Comparison of ENCODE assay signal across 11 mouse cellular contexts in the genomic region with DNA sequence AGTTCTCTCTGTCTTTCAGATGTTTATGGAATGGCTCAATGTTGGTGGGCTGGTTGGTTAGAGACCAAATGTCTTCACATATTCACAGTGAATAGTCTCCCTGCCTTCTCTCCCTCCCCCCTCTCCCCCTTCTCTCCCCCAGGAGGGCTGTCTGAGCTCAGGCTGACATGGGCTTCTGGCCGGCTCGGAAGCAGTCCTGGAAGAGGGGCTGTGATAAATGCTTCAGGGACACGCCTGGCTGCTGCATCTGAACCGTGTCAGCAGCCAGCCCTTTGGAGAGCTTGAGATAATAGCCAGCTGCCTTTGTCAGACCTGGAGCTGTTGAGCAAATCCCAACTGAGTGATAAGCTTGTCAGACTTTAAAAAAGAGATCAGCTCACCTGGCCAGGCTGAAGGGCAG. TPM values are rescaled to one million over a fixed set of nuclear protein-coding genes. Genes with fewer than 3 reads are reported as not detected.
DNase-seq lines count a peak whose midpoint lies in the region; ATAC-seq and TF ChIP-seq lines count a peak whose summit lies in the region.
"Had no signal": no experiment of that assay in that cellular context is flagged by ENCODE, and none has a peak within 500 bp of the region (broad histone marks: within the 10 kb centered on the region; RNA-seq: fewer than 3 reads in every experiment).

No protein-coding gene starts in this region.

- no peak overlapping the region for H3K4me3 ChIP-seq in heart, embryonic 11.5 days (ENCODE audit: low read depth, low read length)
- H3K4me3 ChIP-seq in heart, adult 2 months: no peak overlapping the region
- H3K4me3 ChIP-seq in stomach, embryonic 14.5 days (ENCODE audit: low read depth, low read length): no peak overlapping the region
- no peak overlapping the region for H3K4me3 ChIP-seq in stomach, postnatal 0 days (ENCODE audit: low read depth, low read length)
- H3K4me3 ChIP-seq in midbrain, embryonic 10.5 days: no peak overlapping the region
- H3K4me3 ChIP-seq in cerebellum, adult 2 months (replicated peaks; ENCODE audit: insufficient read depth, low read depth, low read length): no peak overlapping the region
- H3K4me3 ChIP-seq: embryonic facial prominence, embryonic 12.5 days; limb, embryonic 13.5 days had no signal

- no peaks in the 10 kb centered on the region for H3K27me3 ChIP-seq in heart, embryonic 11.5 days (ENCODE audit: control insufficient read depth, insufficient read depth, low read length)
- H3K27me3 ChIP-seq in heart, adult 2 months (ENCODE audit: control insufficient read depth, insufficient read depth, low read length): peaks cover 4% of the 10 kb centered on the region; the same call in 1 of the 2 replicates
- no peaks in the 10 kb centered on the region for H3K27me3 ChIP-seq in stomach, embryonic 14.5 days (ENCODE audit: control insufficient read depth, insufficient read depth, low read length)
- H3K27me3 ChIP-seq in stomach, postnatal 0 days (ENCODE audit: control insufficient read depth, insufficient read depth, low read length): no peaks in the 10 kb centered on the region
- H3K27me3 ChIP-seq in midbrain, embryonic 10.5 days (ENCODE audit: low read depth, poor library complexity, severe bottlenecking): peaks cover 21% of the 10 kb centered on the region; the same call in 1 of the 2 replicates
- H3K27me3 ChIP-seq in cerebellum, adult 2 months (ENCODE audit: control insufficient read depth, insufficient read depth, low read length): no peaks in the 10 kb centered on the region

- TF ChIP-seq CTCF in heart, adult 2 months (IDR thresholded peaks at IDR 0.05): no peak
- no peak for TF ChIP-seq CTCF in stomach, postnatal 0 days (IDR thresholded peaks at IDR 0.05; ENCODE audit: low read depth)
- TF ChIP-seq CTCF in cerebellum, adult 2 months (IDR thresholded peaks at IDR 0.05; ENCODE audit: borderline replicate concordance, insufficient read depth, low read depth, low read length): no peak

- H3K36me3 ChIP-seq in heart, embryonic 11.5 days (ENCODE audit: control insufficient read depth, insufficient read depth, low read length): no peaks in the 10 kb centered on the region
- H3K36me3 ChIP-seq in heart, adult 2 months (ENCODE audit: control insufficient read depth, insufficient read depth, low read length): no peaks in the 10 kb centered on the region
- no peaks in the 10 kb centered on the region for H3K36me3 ChIP-seq in stomach, embryonic 14.5 days (ENCODE audit: control insufficient read depth, insufficient read depth, low read length)
- no peaks in the 10 kb centered on the region for H3K36me3 ChIP-seq in stomach, postnatal 0 days (ENCODE audit: control insufficient read depth, insufficient read depth, low read length)
- no peaks in the 10 kb centered on the region for H3K36me3 ChIP-seq in midbrain, embryonic 10.5 days
- H3K36me3 ChIP-seq: embryonic facial prominence, embryonic 12.5 days; limb, embryonic 13.5 days had no signal

- WGBS in heart, embryonic 11.5 days (ENCODE audit: insufficient replicate concordance): 1% methylated on average over 4 of the region's 4 CpGs
- 3% methylated on average over 4 of the region's 4 CpGs for WGBS in heart, adult 2 months
- WGBS in stomach, embryonic 14.5 days: 1% methylated on average over 4 of the region's 4 CpGs
- 4% methylated on average over 4 of the region's 4 CpGs for WGBS in stomach, postnatal 0 days
- WGBS in midbrain, embryonic 10.5 days: 3% methylated on average over 4 of the region's 4 CpGs
- 17% methylated on average over 4 of the region's 4 CpGs for WGBS in cerebellum, adult 2 months

- no peak overlapping the region for H3K9ac ChIP-seq in heart, embryonic 11.5 days (ENCODE audit: low read depth, low read length)
- no peak overlapping the region for H3K9ac ChIP-seq in heart, adult 2 months (ENCODE audit: low read depth, low read length)
- no peak overlapping the region for H3K9ac ChIP-seq in stomach, embryonic 14.5 days (replicated peaks; ENCODE audit: low read depth, low read length)
- H3K9ac ChIP-seq in stomach, postnatal 0 days (ENCODE audit: low read length): no peak overlapping the region
- H3K9ac ChIP-seq: embryonic facial prominence, embryonic 12.5 days; limb, embryonic 13.5 days had no signal

- no peak overlapping the region for H3K4me2 ChIP-seq in heart, embryonic 11.5 days
- H3K4me2 ChIP-seq in stomach, embryonic 14.5 days (replicated peaks; ENCODE audit: low read depth, low read length): no peak overlapping the region
- H3K4me2 ChIP-seq in stomach, postnatal 0 days (replicated peaks; ENCODE audit: low read depth): no peak overlapping the region
- H3K4me2 ChIP-seq: embryonic facial prominence, embryonic 12.5 days; limb, embryonic 13.5 days had no signal

- no peaks in the 10 kb centered on the region for H3K9me3 ChIP-seq in heart, embryonic 11.5 days (replicated peaks; ENCODE audit: control insufficient read depth, low read length)
- no peaks in the 10 kb centered on the region for H3K9me3 ChIP-seq in stomach, embryonic 14.5 days (ENCODE audit: control insufficient read depth, low read depth, low read length)
- H3K9me3 ChIP-seq in stomach, postnatal 0 days (ENCODE audit: control insufficient read depth, low read length): no peaks in the 10 kb centered on the region
- no peaks in the 10 kb centered on the region for H3K9me3 ChIP-seq in midbrain, embryonic 10.5 days (replicated peaks)
- H3K9me3 ChIP-seq: embryonic facial prominence, embryonic 12.5 days; limb, embryonic 13.5 days had no signal

- H3K27ac ChIP-seq in heart, embryonic 11.5 days (ENCODE audit: low read depth, low read length): peak overlapping the region; percentile 29; the same call in 1 of the 2 replicates
- no peak overlapping the region for H3K27ac ChIP-seq in heart, adult 2 months
- H3K27ac ChIP-seq in stomach, embryonic 14.5 days (ENCODE audit: low read length): no peak overlapping the region
- H3K27ac ChIP-seq in stomach, postnatal 0 days (replicated peaks): no peak overlapping the region
- H3K27ac ChIP-seq in midbrain, embryonic 10.5 days (replicated peaks): peak overlapping the region; percentile 77
- no peak overlapping the region for H3K27ac ChIP-seq in cerebellum, adult 2 months (ENCODE audit: insufficient read depth, low read length)
- H3K27ac ChIP-seq: embryonic facial prominence, embryonic 12.5 days; limb, embryonic 13.5 days had no signal

- no peak for TF ChIP-seq EP300 in heart, adult 2 months (IDR thresholded peaks at IDR 0.05; ENCODE audit: insufficient read depth, low read depth, low read length)
- no peak for TF ChIP-seq EP300 in stomach, postnatal 0 days (optimal IDR thresholded peaks at IDR 0.05)

- no peaks in the 10 kb centered on the region for H3K79me2 ChIP-seq in heart, adult 2 months (replicated peaks; ENCODE audit: control insufficient read depth, insufficient read depth, low read length)

- no peak for DNase-seq in heart, adult 2 months
- no peak for DNase-seq in stomach, postnatal 0 days (ENCODE audit: low spot score)
- DNase-seq in midbrain, embryonic 10.5 days (ENCODE audit: low spot score): no peak
- no peak for DNase-seq in cerebellum, adult 2 months
- DNase-seq in adrenal gland, adult 18-20 months (ENCODE audit: low spot score in 2 of 2): no peak
- DNase-seq in lung, postnatal 14 days: no peak
- DNase-seq: gastrocnemius, postnatal 10 days had no signal

- no peak for TF ChIP-seq POLR2A in heart, adult 2 months (IDR thresholded peaks at IDR 0.05; ENCODE audit: insufficient read depth, low read depth, low read length)
- no peak for TF ChIP-seq POLR2A in cerebellum, adult 2 months (IDR thresholded peaks at IDR 0.05; ENCODE audit: borderline replicate concordance, insufficient read depth, low read length)

- H3K4me1 ChIP-seq in heart, embryonic 11.5 days (ENCODE audit: control insufficient read depth, insufficient read depth, low read length): peaks cover 8% of the 10 kb centered on the region
- peaks cover 2% of the 10 kb centered on the region; the same call in 1 of the 2 replicates for H3K4me1 ChIP-seq in heart, adult 2 months (ENCODE audit: control insufficient read depth, insufficient read depth, low read length)
- no peaks in the 10 kb centered on the region for H3K4me1 ChIP-seq in stomach, embryonic 14.5 days (ENCODE audit: control insufficient read depth, insufficient read depth, low read length)
- no peaks in the 10 kb centered on the region for H3K4me1 ChIP-seq in stomach, postnatal 0 days (replicated peaks; ENCODE audit: control insufficient read depth, insufficient read depth)
- peaks cover 60% of the 10 kb centered on the region for H3K4me1 ChIP-seq in midbrain, embryonic 10.5 days
- H3K4me1 ChIP-seq in cerebellum, adult 2 months (ENCODE audit: control insufficient read depth, insufficient read depth, low read length): no peaks in the 10 kb centered on the region
- H3K4me1 ChIP-seq: limb, embryonic 13.5 days had no signal

- ATAC-seq in heart, embryonic 11.5 days (replicated peaks; ENCODE audit: insufficient number of reproducible peaks, low FRiP score, low TSS enrichment): no peak
- peak; percentile 61; the same call in 1 of the 2 replicates for ATAC-seq in stomach, embryonic 14.5 days (ENCODE audit: insufficient number of reproducible peaks, insufficient read depth, low FRiP score, low read depth)
- no peak for ATAC-seq in stomach, postnatal 0 days (ENCODE audit: low FRiP score, low TSS enrichment)

- intact Hi-C loops in heart, adult 2 months (cut with DNase I): no loop called here

RNA-seq across cellular contexts. Expression of gene Pin1, which starts 38.0 kb away (rescaled TPM):
- 53.1 and 54.6 TPM in 2 replicates for polyA plus RNA-seq in heart, embryonic 11.5 days (2014; fragmentation: Nextera tagmentation; extraction: Ambion mirVana)
- 10 to 100 TPM; 17.8 to 18.6 TPM for total RNA-seq in heart, adult 2 months (2021)
- polyA plus RNA-seq in heart, adult 2 months (2012; rRNA removed): 18.8 and 20.8 TPM in 2 replicates
- polyA plus RNA-seq in stomach, embryonic 14.5 days (2014; fragmentation: Nextera tagmentation; extraction: Ambion mirVana): 45.7 and 46.5 TPM in 2 replicates
- 28.2 and 28.7 TPM in 2 replicates for polyA plus RNA-seq in stomach, postnatal 0 days (2015; fragmentation: Nextera tagmentation; extraction: Ambion mirVana)
- 84.0 and 91.4 TPM in 2 replicates for polyA plus RNA-seq in midbrain, embryonic 10.5 days (2016; fragmentation: Nextera tagmentation; extraction: Ambion mirVana)
- polyA plus RNA-seq in cerebellum, adult 2 months (2012; rRNA removed): 38.8 and 39.6 TPM in 2 replicates
- 10 to 100 TPM; 24.9 to 27.7 TPM for total RNA-seq in adrenal gland, adult 18-20 months (2021)

RNA-seq across cellular contexts. Expression of gene Fbxl12, which starts 45.3 kb away (rescaled TPM):
- polyA plus RNA-seq in heart, embryonic 11.5 days (2014; fragmentation: Nextera tagmentation; extraction: Ambion mirVana): 12.5 and 13.5 TPM in 2 replicates
- 10 to 100 TPM in 1 of 2 experiments, 1 to 10 TPM in 1; 8.8 to 10.3 TPM for total RNA-seq in heart, adult 2 months (2021)
- polyA plus RNA-seq in heart, adult 2 months (2012; rRNA removed): 16.6 and 17.9 TPM in 2 replicates
- polyA plus RNA-seq in stomach, embryonic 14.5 days (2014; fragmentation: Nextera tagmentation; extraction: Ambion mirVana): 12.2 and 13.5 TPM in 2 replicates
- 7.2 and 8.2 TPM in 2 replicates for polyA plus RNA-seq in stomach, postnatal 0 days (2015; fragmentation: Nextera tagmentation; extraction: Ambion mirVana)
- polyA plus RNA-seq in midbrain, embryonic 10.5 days (2016; fragmentation: Nextera tagmentation; extraction: Ambion mirVana): 20.4 and 21.2 TPM in 2 replicates
- 38.2 and 41.8 TPM in 2 replicates for polyA plus RNA-seq in cerebellum, adult 2 months (2012; rRNA removed)
- 10 to 100 TPM; 18.3 to 19.4 TPM for total RNA-seq in adrenal gland, adult 18-20 months (2021)

RNA-seq across cellular contexts. Expression of gene Ubl5, which starts 47.2 kb away (rescaled TPM):
- 330 and 338 TPM in 2 replicates for polyA plus RNA-seq in heart, embryonic 11.5 days (2014; fragmentation: Nextera tagmentation; extraction: Ambion mirVana)
- 100 to 1,000 TPM; 233 to 269 TPM for total RNA-seq in heart, adult 2 months (2021)
- polyA plus RNA-seq in heart, adult 2 months (2012; rRNA removed): 275 and 362 TPM in 2 replicates
- polyA plus RNA-seq in stomach, embryonic 14.5 days (2014; fragmentation: Nextera tagmentation; extraction: Ambion mirVana): 362 and 386 TPM in 2 replicates
- polyA plus RNA-seq in stomach, postnatal 0 days (2015; fragmentation: Nextera tagmentation; extraction: Ambion mirVana): 451 and 481 TPM in 2 replicates
- 381 and 400 TPM in 2 replicates for polyA plus RNA-seq in midbrain, embryonic 10.5 days (2016; fragmentation: Nextera tagmentation; extraction: Ambion mirVana)
- 571 and 579 TPM in 2 replicates for polyA plus RNA-seq in cerebellum, adult 2 months (2012; rRNA removed)
- 100 to 1,000 TPM; 352 to 436 TPM for total RNA-seq in adrenal gland, adult 18-20 months (2021)

RNA-seq across cellular contexts. Expression of gene Olfm2, which starts 56.2 kb away (rescaled TPM):
- 1.4 and 2.3 TPM in 2 replicates for polyA plus RNA-seq in heart, embryonic 11.5 days (2014; fragmentation: Nextera tagmentation; extraction: Ambion mirVana)
- total RNA-seq in heart, adult 2 months (2021): under 1 TPM in 1 of 2 experiments, not detected in 1; 0.13 TPM
- polyA plus RNA-seq in heart, adult 2 months (2012; rRNA removed): 0.31 and 0.38 TPM in 2 replicates
- polyA plus RNA-seq in stomach, embryonic 14.5 days (2014; fragmentation: Nextera tagmentation; extraction: Ambion mirVana): 8.0 and 8.6 TPM in 2 replicates
- 2.3 and 2.5 TPM in 2 replicates for polyA plus RNA-seq in stomach, postnatal 0 days (2015; fragmentation: Nextera tagmentation; extraction: Ambion mirVana)
- polyA plus RNA-seq in midbrain, embryonic 10.5 days (2016; fragmentation: Nextera tagmentation; extraction: Ambion mirVana): 26.8 and 34.6 TPM in 2 replicates
- 45.4 and 54.1 TPM in 2 replicates for polyA plus RNA-seq in cerebellum, adult 2 months (2012; rRNA removed)
- under 1 TPM; 0.53 to 0.58 TPM for total RNA-seq in adrenal gland, adult 18-20 months (2021)

Comparison
In these comparisons a context has a peak if more than half of its experiments do, and no peak if none do; other contexts are left out.
1. H3K27ac ChIP-seq: peak in heart, embryonic 11.5 days (single experiment) and midbrain, embryonic 10.5 days (single experiment); none in heart, adult 2 months (single experiment), stomach, embryonic 14.5 days (single experiment), stomach, postnatal 0 days (single experiment) and cerebellum, adult 2 months (single experiment).